Mouse (Mus musculus): Measurements from ENCODE around the gene Sptan1. TPM values are rescaled to one million over a fixed set of nuclear protein-coding genes. Genes with fewer than 3 reads are reported as not detected.

Sptan1 gene
- total and polyA plus RNA-seq, 3 experiments, result 26.2 to 29.5 TPM; not detected in 1

DNA sequence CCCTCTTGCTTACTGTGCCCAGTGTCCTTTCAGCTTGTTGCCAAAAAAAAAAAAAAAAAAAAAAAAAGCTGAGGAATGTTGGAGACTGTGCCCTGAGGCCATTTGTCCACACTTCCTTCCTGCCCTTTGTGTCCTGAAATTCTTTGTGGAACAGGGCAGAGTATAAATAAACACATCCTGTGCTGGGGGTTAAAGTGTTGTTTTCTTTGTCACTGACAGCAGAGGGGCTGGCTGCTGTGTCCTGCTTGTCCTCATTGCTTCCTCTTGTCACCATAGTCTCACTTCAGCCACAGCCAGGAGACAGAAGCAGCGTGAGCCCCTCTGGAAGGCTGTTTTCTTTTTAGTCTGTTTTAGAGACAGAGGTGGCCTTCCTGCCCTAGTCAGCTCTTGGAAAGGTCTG is 20.6 kb upstream of the Sptan1 start:
- Histone ChIP-seq H3K36me3 (ENCODE audit: control insufficient read depth in 1 of 2, insufficient read depth in 2 of 2, low read length in 2 of 2) (peaks cover 0 to 14% of the 10 kb centered on the region in 2 experiments; a peak in 2 of 4 replicates), H3K27me3 (ENCODE audit: control insufficient read depth in 1 of 2, insufficient read depth in 2 of 2, low read length in 2 of 2) (no peaks in the 10 kb centered on the region), H3K4me3 (ENCODE audit: control insufficient read depth in 1 of 2, insufficient read depth in 1 of 2, low read depth in 2 of 2, low read length in 2 of 2) (no peak overlapping the region), H3K27ac (ENCODE audit: control insufficient read depth, low read depth, low read length) (no peak overlapping the region), H3K79me2 (ENCODE audit: control insufficient read depth, insufficient read depth, low read length, poor library complexity) (no peaks in the 10 kb centered on the region), H3K4me1 (ENCODE audit: control insufficient read depth in 1 of 2, insufficient read depth in 2 of 2, low read length in 2 of 2) (no peaks in the 10 kb centered on the region), H3K9me3 (replicated peaks; ENCODE audit: insufficient read depth, low read length) (no peaks in the 10 kb centered on the region), H3K9ac (ENCODE audit: control insufficient read depth, low read depth, low read length, poor library complexity, severe bottlenecking) (no peak overlapping the region)
- no peak for DNase-seq (ENCODE audit: low read depth, low spot score)
- TF ChIP-seq TBP (IDR thresholded peaks at IDR 0.05; ENCODE audit: low read depth, low read length), result no peak
- no peak for TF ChIP-seq MAZ (IDR thresholded peaks at IDR 0.05; ENCODE audit: low read depth, low read length)
- TF ChIP-seq RAD21 (IDR thresholded peaks at IDR 0.05; ENCODE audit: low read depth, low read length), result no peak
- TF ChIP-seq NRF1 (IDR thresholded peaks at IDR 0.05; ENCODE audit: insufficient read depth, low read depth, low read length, poor library complexity, severe bottlenecking), result no peak
- no peak for TF ChIP-seq POLR2A (IDR thresholded peaks at IDR 0.05; ENCODE audit: control insufficient read depth in 1 of 2, insufficient read depth in 1 of 2, low read depth in 1 of 2, low read length in 2 of 2, poor library complexity in 1 of 2)
- TF ChIP-seq GATA1 (IDR thresholded peaks at IDR 0.05; ENCODE audit: low read depth, low read length), result no peak
- no peak for TF ChIP-seq SIN3A (IDR thresholded peaks at IDR 0.05; ENCODE audit: low read length)
- TF ChIP-seq JUND (IDR thresholded peaks at IDR 0.05; ENCODE audit: low read depth, low read length), result no peak
- TF ChIP-seq MYB (IDR thresholded peaks at IDR 0.05; ENCODE audit: low read depth, low read length), result no peak
- TF ChIP-seq POLR2AphosphoS5 (IDR thresholded peaks at IDR 0.05; ENCODE audit: borderline replicate concordance, low read depth, low read length), result no peak
- no peak for TF ChIP-seq SMC3 (IDR thresholded peaks at IDR 0.05; ENCODE audit: low read depth, low read length)
- TF ChIP-seq ZMIZ1 (IDR thresholded peaks at IDR 0.05; ENCODE audit: low read depth, low read length), result no peak
- no peak for TF ChIP-seq USF1 (IDR thresholded peaks at IDR 0.05; ENCODE audit: low read depth, low read length)
- no peak for TF ChIP-seq MEF2A (IDR thresholded peaks at IDR 0.05; ENCODE audit: extremely low read depth, insufficient replicate concordance, low read depth, low read length, poor library complexity, severe bottlenecking)
- no peak for TF ChIP-seq CTCF (IDR thresholded peaks at IDR 0.05 in 2 of 3, conservative IDR thresholded peaks at IDR 0.05 in 1 of 3; ENCODE audit: control insufficient read depth in 1 of 3, insufficient read depth in 1 of 3, low read depth in 2 of 3, low read length in 3 of 3, poor library complexity in 1 of 3, severe bottlenecking in 1 of 3)
- TF ChIP-seq BHLHE40 (IDR thresholded peaks at IDR 0.05; ENCODE audit: borderline replicate concordance, low read depth, low read length), result no peak
- no peak for TF ChIP-seq EP300 (IDR thresholded peaks at IDR 0.05; ENCODE audit: low read depth in 1 of 2, low read length in 2 of 2)
- TF ChIP-seq MYC (IDR thresholded peaks at IDR 0.05; ENCODE audit: low read depth, low read length), result no peak
- no peak for TF ChIP-seq USF2 (IDR thresholded peaks at IDR 0.05; ENCODE audit: borderline replicate concordance in 1 of 2, insufficient read depth in 1 of 2, low read depth in 1 of 2, low read length in 2 of 2)

DNA sequence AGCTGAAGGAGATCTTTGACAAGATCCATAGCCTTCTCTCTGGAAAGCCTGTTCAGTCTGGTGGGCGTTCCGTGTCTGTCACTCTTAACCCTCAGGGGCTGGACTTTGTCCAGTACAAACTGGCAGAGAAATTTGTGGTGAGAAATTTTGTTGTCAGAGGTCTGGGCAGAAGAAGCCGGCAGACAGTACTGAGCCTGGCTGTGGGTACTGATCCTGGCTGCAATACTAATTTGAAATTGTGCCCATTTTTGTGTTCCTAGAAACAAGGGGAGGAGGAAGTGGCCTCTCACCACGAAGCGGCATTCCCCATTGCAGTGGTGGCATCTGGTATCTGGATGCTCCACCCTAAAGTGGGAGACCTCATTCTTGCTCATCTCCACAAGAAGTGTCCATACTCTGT is 16.5 kb upstream of the Sptan1 start:
- H3K79me2 ChIP-seq (ENCODE audit: control insufficient read depth, insufficient read depth, low read length, poor library complexity), result no peaks in the 10 kb centered on the region
- H3K9me3 ChIP-seq (replicated peaks; ENCODE audit: insufficient read depth, low read length), result no peaks in the 10 kb centered on the region
- peaks cover 0 to 17% of the 10 kb centered on the region in 2 experiments; a peak in 2 of 4 replicates for H3K36me3 ChIP-seq (ENCODE audit: control insufficient read depth in 1 of 2, insufficient read depth in 2 of 2, low read length in 2 of 2)
- no peak for DNase-seq (ENCODE audit: low read depth, low spot score)
- no peak overlapping the region for H3K27ac ChIP-seq (ENCODE audit: control insufficient read depth, low read depth, low read length)
- TF ChIP-seq HCFC1 (IDR thresholded peaks at IDR 0.05; ENCODE audit: low read depth, low read length) (no peak), RCOR1 (IDR thresholded peaks at IDR 0.05; ENCODE audit: low read depth, low read length) (no peak), SIN3A (IDR thresholded peaks at IDR 0.05; ENCODE audit: low read length) (no peak), MAX (IDR thresholded peaks at IDR 0.05; ENCODE audit: low read length) (no peak), ZMIZ1 (IDR thresholded peaks at IDR 0.05; ENCODE audit: low read depth, low read length) (no peak), POLR2AphosphoS2 (IDR thresholded peaks at IDR 0.05; ENCODE audit: low read length) (no peak), ZC3H11A (IDR thresholded peaks at IDR 0.05; ENCODE audit: low read depth, low read length) (no peak)
- H3K4me3 ChIP-seq (ENCODE audit: control insufficient read depth in 1 of 2, insufficient read depth in 1 of 2, low read depth in 2 of 2, low read length in 2 of 2), result no peak overlapping the region
- H3K27me3 ChIP-seq (ENCODE audit: control insufficient read depth in 1 of 2, insufficient read depth in 2 of 2, low read length in 2 of 2), result no peaks in the 10 kb centered on the region
- H3K9ac ChIP-seq (ENCODE audit: control insufficient read depth, low read depth, low read length, poor library complexity, severe bottlenecking), result no peak overlapping the region
- no peaks in the 10 kb centered on the region for H3K4me1 ChIP-seq (ENCODE audit: control insufficient read depth in 1 of 2, insufficient read depth in 2 of 2, low read length in 2 of 2)
